Mouse (Mus musculus): Measurements from ENCODE around the gene L1cam. TPM values are rescaled to one million over a fixed set of nuclear protein-coding genes. Genes with fewer than 3 reads are reported as not detected.

Gene L1cam
- total RNA-seq, 2 experiments from 2014 or later, result 133 to 151 TPM

- peak in 1 of 2 experiments; percentile 23 for DNase-seq (ENCODE audit: low spot score in 2 of 2)
Measured at GRCm38 (mm10) chrX:73880194-73881035, 15.5 kb downstream of the L1cam start.

- DNase-seq (ENCODE audit: low spot score in 2 of 2), result no peak
Measured at GRCm38 (mm10) chrX:73877014-73877413, 18.9 kb downstream of the L1cam start.

- DNase-seq (ENCODE audit: low spot score in 2 of 2), result no peak
Measured at GRCm38 (mm10) chrX:73875881-73876280, 20.0 kb downstream of the L1cam start.

- no peak for DNase-seq (ENCODE audit: low spot score in 2 of 2)
Measured at GRCm38 (mm10) chrX:73871956-73872355, 23.9 kb downstream of the L1cam start.

- DNase-seq (ENCODE audit: low spot score in 2 of 2), result no peak
Measured at GRCm38 (mm10) chrX:73871474-73871873, 24.4 kb downstream of the L1cam start.

GRCm38 (mm10) chrX:73869334-73869733, 26.6 kb downstream of the L1cam start:
- no peak for DNase-seq (ENCODE audit: low spot score in 2 of 2)

GRCm38 (mm10) chrX:73867852-73868251, 28.1 kb downstream of the L1cam start:
- no peak for DNase-seq (ENCODE audit: low spot score in 2 of 2)

- no peak for DNase-seq (ENCODE audit: low spot score in 2 of 2)
Measured at GRCm38 (mm10) chrX:73867256-73867655, 28.6 kb downstream of the L1cam start.

- no peak for DNase-seq (ENCODE audit: low spot score in 2 of 2)
Measured at GRCm38 (mm10) chrX:73864692-73865091, 31.2 kb downstream of the L1cam start.

- DNase-seq (ENCODE audit: low spot score in 2 of 2), result no peak
Measured at GRCm38 (mm10) chrX:73855087-73855408, 40.9 kb downstream of the L1cam start.

- DNase-seq (ENCODE audit: low spot score in 2 of 2), result no peak
Measured at GRCm38 (mm10) chrX:73854326-73855086, 41.4 kb downstream of the L1cam start.

- DNase-seq (ENCODE audit: low spot score in 2 of 2), result no peak
Measured at GRCm38 (mm10) chrX:73836691-73837090, 59.2 kb downstream of the L1cam start.

- no peak for DNase-seq (ENCODE audit: low spot score in 2 of 2)
Measured at GRCm38 (mm10) chrX:73835731-73836130, 60.2 kb downstream of the L1cam start.

GRCm38 (mm10) chrX:73824185-73825151, 71.4 kb downstream of the L1cam start, which contains the start of gene Pdzd4:
Gene Pdzd4 (minus strand): TSS chrX:73824969.
- DNase-seq (ENCODE audit: low spot score in 2 of 2), result peak; percentile 34 to 52

GRCm38 (mm10) chrX:73823747-73824146, 72.2 kb downstream of the L1cam start:
- no peak for DNase-seq (ENCODE audit: low spot score in 2 of 2)

- no peak for DNase-seq (ENCODE audit: low spot score in 2 of 2)
Measured at GRCm38 (mm10) chrX:73816596-73817314, 79.2 kb downstream of the L1cam start.

GRCm38 (mm10) chrX:73815072-73815471, 80.8 kb downstream of the L1cam start:
- no peak for DNase-seq (ENCODE audit: low spot score in 2 of 2)

GRCm38 (mm10) chrX:73805814-73806213, 90.1 kb downstream of the L1cam start:
- DNase-seq (ENCODE audit: low spot score in 2 of 2), result no peak
